Mouse (Mus musculus) hindbrain, embryonic 14.5 days (tissue): ENCODE data around the gene Rbfox1. TPM values are rescaled to one million over a fixed set of nuclear protein-coding genes. Genes with fewer than 3 reads are reported as not detected.

ENCODE experiments used
- ATAC-seq: fragments of 200-750 bp; cut with Nextera tagmentation; 2 replicates; pipeline ENCODE4 v1.8.0; 2017; ENCODE audit warnings: moderate number of reproducible peaks, mild to moderate bottlenecking, moderate TSS enrichment, moderate library complexity; ENCODE audit not compliant: low FRiP score
- DNase-seq: peaks from one replicate; pipeline ENCODE4 v3.0.0-alpha.2; 2015; ENCODE audit warnings: low spot score
- H3K27ac ChIP-seq: fragments of 300-500 bp; sonication (generic); 2 replicates; pipeline ENCODE4 v1.5.1; 2014; ENCODE audit warnings: mild to moderate bottlenecking, moderate library complexity
- H3K27me3 ChIP-seq: fragments of 300-500 bp; sonication (generic); 2 replicates; pipeline ENCODE4 v1.6.1; 2014; ENCODE audit warnings: mild to moderate bottlenecking, low read length, mixed read lengths; ENCODE audit not compliant: control insufficient read depth, insufficient read depth
- H3K36me3 ChIP-seq: fragments of 300-500 bp; sonication (generic); replicated peaks from 2 replicates; pipeline ENCODE4 v1.6.1; 2014; ENCODE audit not compliant: control insufficient read depth, insufficient read depth
- H3K4me1 ChIP-seq: fragments of 300-500 bp; sonication (generic); replicated peaks from 2 replicates; pipeline ENCODE4 v1.6.1; 2014; ENCODE audit warnings: antibody characterized with exemption, low read length, mixed read lengths; ENCODE audit not compliant: control insufficient read depth, insufficient read depth
- H3K4me2 ChIP-seq: fragments of 300-500 bp; sonication (generic); replicated peaks from 2 replicates; pipeline ENCODE4 v1.6.1; 2014; ENCODE audit warnings: mild to moderate bottlenecking, moderate library complexity
- H3K4me3 ChIP-seq: fragments of 300-500 bp; sonication (generic); replicated peaks from 2 replicates; pipeline ENCODE4 v1.5.1; 2014; ENCODE audit warnings: mild to moderate bottlenecking, low read length
- H3K9ac ChIP-seq: fragments of 300-500 bp; sonication (generic); 2 replicates; pipeline ENCODE4 v1.6.1; 2014
- H3K9me3 ChIP-seq: fragments of 300-500 bp; sonication (generic); 2 replicates; pipeline ENCODE4 v1.6.1; 2016; ENCODE audit warnings: low read length; ENCODE audit not compliant: control insufficient read depth
- WGBS: fragments of 180-500 bp; shearing (Covaris S2); extraction: QIAGEN DNeasy Blood & Tissue Kit; methylation state at CpG from one replicate; pipeline ENCODE4 v1.1.7; 2014; 5-methylcytosine and 5-hydroxymethylcytosine counted together
- polyA plus RNA-seq: library from polyadenylated mRNA; unstranded; fragments of >200 nt; fragmentation: Nextera tagmentation; extraction: Ambion mirVana; gene quantifications from 2 replicates; pipeline ENCODE4 v1.2.1, GENCODE M21; 2014

Rbfox1 gene
- polyA plus RNA-seq, 1 experiment from 2014 or later = 217 TPM

DNA sequence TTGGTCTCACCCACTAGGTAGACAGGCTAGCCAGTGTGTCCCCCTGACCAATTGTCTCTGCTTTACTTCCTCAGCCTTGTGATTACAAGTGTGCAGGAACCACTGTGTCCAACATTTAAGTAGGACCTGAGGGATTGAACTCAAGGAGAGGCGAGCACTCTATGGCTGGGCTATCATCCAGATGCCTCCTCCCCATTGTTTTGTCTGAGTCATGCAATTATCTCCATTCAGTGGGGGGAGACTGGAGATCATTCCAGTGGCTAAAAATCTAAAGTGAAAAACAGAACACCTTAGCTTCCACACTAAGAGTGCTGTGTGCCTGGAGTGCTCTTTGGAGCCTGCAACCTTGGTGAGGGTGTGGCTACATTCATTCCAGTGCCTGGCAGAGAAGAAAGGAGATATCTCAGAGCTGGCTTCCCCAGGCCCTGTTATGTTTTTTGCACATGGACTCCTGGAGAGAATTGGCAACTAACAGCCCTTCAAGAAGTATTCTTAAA, 594.0 kb downstream of the Rbfox1 start:
- peak overlapping the region; percentile 77 for H3K27ac ChIP-seq
- WGBS = 36% methylated on average over 1 of the region's 1 CpGs
- peak; percentile 44; the same call in 1 of the 2 replicates for ATAC-seq

DNA sequence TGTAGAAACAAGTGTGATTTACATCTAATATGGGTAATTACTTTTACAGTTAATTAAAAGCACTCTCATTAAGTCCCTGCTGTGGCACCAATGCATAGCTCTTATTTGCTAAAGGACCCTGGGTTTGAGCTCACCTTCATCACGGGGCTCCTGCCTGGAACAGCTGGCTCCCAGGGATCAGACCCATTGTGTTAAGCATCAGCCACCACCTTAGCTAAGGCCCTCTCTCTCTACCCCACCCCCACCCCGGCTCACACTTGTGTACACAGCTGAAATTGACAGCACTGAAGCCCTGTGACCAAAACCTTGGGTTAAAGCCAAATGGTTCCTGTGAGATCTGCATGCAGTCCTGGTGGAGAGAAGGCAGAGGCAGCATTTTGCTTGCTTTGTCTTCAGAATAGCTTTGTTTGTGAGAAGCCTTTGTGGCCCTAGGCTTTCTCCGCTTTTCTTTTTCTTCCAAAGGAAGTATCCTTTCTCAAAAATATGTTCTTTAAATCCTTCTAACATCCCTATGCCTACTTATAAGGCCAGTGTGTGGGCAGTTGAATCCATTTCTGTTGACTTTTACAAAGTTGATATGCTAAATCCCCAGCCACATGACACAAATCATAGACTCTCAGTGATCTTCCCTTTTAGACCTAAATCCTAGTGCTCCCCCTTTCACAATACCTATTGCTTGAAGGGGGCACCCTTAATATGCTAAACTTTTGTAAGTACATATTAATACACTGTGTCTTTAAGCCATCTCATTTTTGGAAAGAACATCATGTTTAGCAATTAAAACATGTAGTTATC, 594.7 kb downstream of the Rbfox1 start:
- Histone ChIP-seq H3K4me2 (no peak overlapping the region), H3K27ac (peak overlapping the region; percentile 77), H3K9ac (peak overlapping the region; percentile 5; the same call in 1 of the 2 replicates), H3K36me3 (no peaks in the 10 kb centered on the region), H3K9me3 (no peaks in the 10 kb centered on the region), H3K4me1 (peaks cover 6% of the 10 kb centered on the region), H3K4me3 (no peak overlapping the region), H3K27me3 (no peaks in the 10 kb centered on the region)
- 25% methylated on average over 3 of the region's 3 CpGs for whole genome bisulfite sequencing
- DNase-seq (peak; percentile 74), ATAC-seq (peak; percentile 78)

More for the DNA sequence above, 594.0 kb downstream of the Rbfox1 start:
- no peaks in the 10 kb centered on the region for H3K9me3 ChIP-seq
- H3K4me3 ChIP-seq = no peak overlapping the region
- no peak overlapping the region for H3K4me2 ChIP-seq
- H3K27me3 ChIP-seq = no peaks in the 10 kb centered on the region
- H3K9ac ChIP-seq = no peak overlapping the region
- H3K36me3 ChIP-seq = no peaks in the 10 kb centered on the region
- peaks cover 6% of the 10 kb centered on the region for H3K4me1 ChIP-seq
- no peak for DNase-seq

DNA sequence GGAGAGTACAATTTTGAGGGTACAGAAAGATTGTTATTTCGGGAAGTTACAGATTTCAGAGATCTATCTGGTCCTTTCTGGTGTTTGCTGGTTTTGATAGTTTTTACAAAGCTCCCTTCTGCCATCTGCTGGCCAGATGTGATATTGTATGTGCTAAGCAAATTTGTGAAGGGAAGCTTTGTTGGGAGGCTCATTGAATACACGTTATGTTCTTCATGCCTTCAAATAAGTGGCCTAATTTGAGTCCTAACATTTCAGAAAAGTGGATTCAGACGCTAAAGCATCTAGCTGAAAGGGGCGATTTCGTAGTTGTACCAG, 595.2 kb downstream of the Rbfox1 start:
- Histone ChIP-seq H3K4me2 (no peak overlapping the region), H3K4me1 (peaks cover 6% of the 10 kb centered on the region), H3K4me3 (no peak overlapping the region), H3K36me3 (no peaks in the 10 kb centered on the region), H3K27ac (no peak overlapping the region), H3K9ac (peak overlapping the region; percentile 5; the same call in 1 of the 2 replicates), H3K27me3 (no peaks in the 10 kb centered on the region), H3K9me3 (no peaks in the 10 kb centered on the region)
- ATAC-seq (no peak), DNase-seq (peak; percentile 96)
- 7% methylated on average over 5 of the region's 5 CpGs for WGBS

- no peak for ATAC-seq
- Histone ChIP-seq H3K27ac (no peak overlapping the region), H3K27me3 (no peaks in the 10 kb centered on the region), H3K9me3 (no peaks in the 10 kb centered on the region), H3K4me2 (no peak overlapping the region), H3K36me3 (no peaks in the 10 kb centered on the region), H3K4me3 (no peak overlapping the region), H3K9ac (no peak overlapping the region), H3K4me1 (peaks cover 6% of the 10 kb centered on the region)
- DNase-seq = no peak
- WGBS = 62% methylated on average over 8 of the region's 8 CpGs
These were observed 598.5 kb downstream of the Rbfox1 start for GRCm38 (mm10) chr16:6483628-6484027.

DNA sequence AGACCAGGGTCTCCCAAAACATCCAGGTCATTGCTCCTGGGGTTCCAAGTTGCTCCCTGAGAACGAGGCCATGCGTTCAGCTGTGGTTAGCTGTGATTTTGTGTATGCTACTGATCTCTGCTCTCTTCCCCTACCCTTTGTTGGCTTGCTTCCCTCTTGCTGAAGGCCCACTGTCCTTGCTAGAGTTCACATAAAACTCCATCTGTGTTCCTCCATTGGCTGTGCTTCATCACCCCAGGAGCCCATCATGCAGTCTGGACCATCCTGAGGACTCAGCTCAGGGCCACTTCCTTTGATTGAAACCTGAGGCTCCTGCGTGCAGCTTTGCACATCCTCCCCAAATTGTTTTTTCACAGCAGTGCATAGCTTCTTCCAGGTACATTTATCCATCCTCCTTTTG, 600.5 kb downstream of the Rbfox1 start:
- ATAC-seq = no peak
- no peaks in the 10 kb centered on the region for H3K9me3 ChIP-seq
- no peaks in the 10 kb centered on the region for H3K36me3 ChIP-seq
- no peaks in the 10 kb centered on the region for H3K4me1 ChIP-seq
- H3K4me3 ChIP-seq = no peak overlapping the region
- H3K27me3 ChIP-seq = no peaks in the 10 kb centered on the region
- no peak overlapping the region for H3K27ac ChIP-seq
- WGBS = 83% methylated on average over 3 of the region's 3 CpGs
- H3K4me2 ChIP-seq = no peak overlapping the region
- H3K9ac ChIP-seq = no peak overlapping the region
- DNase-seq = no peak

DNA sequence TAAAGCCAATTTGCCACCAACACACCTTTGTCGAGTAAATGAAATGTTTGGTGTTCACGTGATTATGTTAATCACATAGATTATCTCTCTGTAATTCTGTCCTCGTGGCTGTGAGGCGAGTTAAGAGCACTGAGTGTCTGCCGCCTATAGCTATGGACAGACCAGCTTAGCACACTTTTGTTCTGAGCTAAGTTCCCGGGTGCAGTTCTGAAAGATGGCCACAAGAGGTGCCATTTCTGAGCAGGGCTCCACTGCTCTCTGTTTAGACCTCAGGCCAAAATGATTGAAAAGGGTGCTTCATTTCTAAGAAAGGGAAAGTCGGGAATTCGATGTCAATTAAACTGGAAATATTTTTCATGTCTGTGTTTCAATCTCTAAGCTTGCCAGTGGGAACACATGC, 617.1 kb downstream of the Rbfox1 start:
- Histone ChIP-seq H3K27ac (no peak overlapping the region), H3K36me3 (no peaks in the 10 kb centered on the region), H3K27me3 (no peaks in the 10 kb centered on the region), H3K4me2 (no peak overlapping the region), H3K4me3 (no peak overlapping the region), H3K9me3 (no peaks in the 10 kb centered on the region), H3K4me1 (0 out of 2 replicates have a peak, but pooled peaks cover 6% of the 10 kb centered on the region), H3K9ac (no peak overlapping the region)
- WGBS = 21% methylated on average over 8 of the region's 8 CpGs
- no peak for ATAC-seq
- DNase-seq = peak; percentile 55

DNA sequence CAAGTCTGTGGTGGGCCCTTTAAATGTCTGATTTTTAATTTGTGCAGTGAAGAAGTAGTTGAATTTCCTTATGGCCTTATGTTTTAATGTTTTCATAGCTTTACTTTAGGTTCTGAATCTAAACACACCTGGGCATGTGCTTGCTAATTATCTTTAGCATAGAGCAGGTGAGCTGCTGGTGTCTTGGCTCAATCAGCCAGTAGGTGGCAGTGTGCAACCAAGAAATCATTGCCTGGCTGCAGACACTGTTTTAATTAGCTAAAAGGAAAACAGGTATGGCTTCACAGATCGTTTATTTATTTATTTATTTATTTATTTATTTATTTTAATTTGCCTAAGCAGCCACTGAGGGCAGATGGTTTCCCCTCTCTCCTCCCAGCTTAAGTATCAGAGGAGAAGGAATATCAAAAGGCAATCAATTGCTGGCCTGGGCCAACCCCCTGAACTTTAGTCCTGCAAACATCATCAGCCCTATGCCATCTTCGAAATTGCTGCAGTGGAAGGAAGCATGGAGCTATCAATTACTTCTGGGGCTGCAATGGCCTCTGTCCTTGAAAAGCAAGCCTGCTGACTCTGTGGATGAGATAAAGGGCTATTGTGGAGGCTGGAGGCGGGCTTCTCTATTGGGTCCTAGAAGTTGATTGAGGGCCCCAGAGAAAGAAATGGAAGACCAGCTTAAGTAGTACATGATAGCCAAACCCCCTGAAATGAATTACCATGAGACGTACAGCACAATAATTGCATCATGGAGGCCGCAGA, 618.6 kb downstream of the Rbfox1 start:
- Histone ChIP-seq H3K9me3 (no peaks in the 10 kb centered on the region), H3K9ac (no peak overlapping the region), H3K4me1 (0 out of 2 replicates have a peak, but pooled peaks cover 6% of the 10 kb centered on the region), H3K4me2 (no peak overlapping the region), H3K27me3 (no peaks in the 10 kb centered on the region), H3K36me3 (no peaks in the 10 kb centered on the region), H3K4me3 (no peak overlapping the region), H3K27ac (peak overlapping the region; percentile 26; the same call in 1 of the 2 replicates)
- WGBS = 50% methylated on average over 5 of the region's 5 CpGs
- ATAC-seq (peak; percentile 70; the same call in 1 of the 2 replicates), DNase-seq (peak; percentile 85)

DNA sequence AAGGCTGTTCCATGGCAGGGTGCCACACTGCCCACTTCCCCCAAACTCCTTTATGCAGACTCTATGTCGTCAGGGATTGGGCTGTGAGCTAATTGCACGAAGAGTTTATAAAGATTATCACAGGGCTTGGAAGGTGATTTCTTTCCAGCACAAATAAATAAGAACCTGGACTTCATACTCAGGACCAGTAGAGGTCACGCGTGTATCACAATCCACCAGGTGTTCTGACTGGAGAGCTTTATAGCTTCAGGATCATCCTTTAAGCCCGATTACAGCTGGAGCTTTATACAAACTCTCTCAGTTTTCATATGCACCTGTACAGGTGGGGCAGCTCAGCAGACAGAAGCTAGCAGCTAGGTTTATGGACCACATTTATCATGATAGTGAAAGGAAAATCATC, 623.8 kb downstream of the Rbfox1 start:
- Histone ChIP-seq H3K4me3 (no peak overlapping the region), H3K9me3 (no peaks in the 10 kb centered on the region), H3K27ac (no peak overlapping the region), H3K4me2 (no peak overlapping the region), H3K27me3 (no peaks in the 10 kb centered on the region), H3K4me1 (0 out of 2 replicates have a peak, but pooled peaks cover 4% of the 10 kb centered on the region), H3K36me3 (no peaks in the 10 kb centered on the region), H3K9ac (no peak overlapping the region)
- no peak for DNase-seq
- no peak for ATAC-seq
- 80% methylated on average over 5 of the region's 5 CpGs for WGBS

DNA sequence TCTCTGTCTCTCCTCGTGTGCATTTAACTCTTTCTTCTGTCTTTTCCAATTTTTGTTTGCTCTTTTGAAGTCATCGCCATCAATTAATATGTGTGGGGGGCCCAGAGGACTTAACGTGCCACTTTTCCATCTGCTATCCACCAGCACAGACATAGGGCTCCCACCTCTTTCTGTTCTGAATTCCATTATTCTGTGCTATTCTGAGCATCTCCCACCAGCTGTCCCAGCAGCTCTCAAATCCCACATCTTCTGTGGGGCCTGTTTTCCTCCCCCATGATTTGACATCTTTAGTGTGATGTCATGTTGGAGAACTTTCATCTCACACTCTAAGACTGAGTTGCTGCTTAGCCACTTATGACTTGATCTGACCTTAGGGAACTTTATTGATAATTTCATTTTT, 634.3 kb downstream of the Rbfox1 start:
- WGBS = 90% methylated on average over 3 of the region's 3 CpGs
- Histone ChIP-seq H3K36me3 (no peaks in the 10 kb centered on the region), H3K9ac (no peak overlapping the region), H3K27me3 (no peaks in the 10 kb centered on the region), H3K4me2 (no peak overlapping the region), H3K9me3 (no peaks in the 10 kb centered on the region), H3K4me1 (no peaks in the 10 kb centered on the region), H3K27ac (no peak overlapping the region), H3K4me3 (no peak overlapping the region)
- no peak for DNase-seq
- ATAC-seq = no peak
